Mouse (Mus musculus) midbrain, embryonic 11.5 days (tissue): Measurements from ENCODE around the gene Lgr4. TPM values are rescaled to one million over a fixed set of nuclear protein-coding genes. Genes with fewer than 3 reads are reported as not detected.

ENCODE experiments used
- ATAC-seq: fragments of 200-750 bp; cut with Nextera tagmentation; 2 replicates; pipeline ENCODE4 v1.8.0; 2017; ENCODE audit warnings: moderate TSS enrichment, moderate library complexity; ENCODE audit not compliant: low FRiP score
- DNase-seq: peaks from one replicate; pipeline ENCODE4 v3.0.0; 2015; ENCODE audit warnings: low spot score; ENCODE audit errors: missing footprints
- H3K27ac ChIP-seq: fragments of 300-500 bp; sonication (generic); 2 replicates; pipeline ENCODE4 v1.5.1; 2014; ENCODE audit warnings: low read depth, low read length
- H3K27me3 ChIP-seq: fragments of 300-500 bp; sonication (generic); 2 replicates; pipeline ENCODE4 v1.6.1; 2014; ENCODE audit warnings: mild to moderate bottlenecking, low read length, moderate library complexity, mixed read lengths; ENCODE audit not compliant: control insufficient read depth, insufficient read depth
- H3K36me3 ChIP-seq: fragments of 300-500 bp; sonication (generic); 2 replicates; pipeline ENCODE4 v1.6.1; 2014; ENCODE audit warnings: mild to moderate bottlenecking, low read length, moderate library complexity, mixed read lengths; ENCODE audit not compliant: control insufficient read depth, insufficient read depth
- H3K4me1 ChIP-seq: fragments of 300-500 bp; sonication (generic); 2 replicates; pipeline ENCODE4 v1.6.1; 2014; ENCODE audit warnings: low read length; ENCODE audit not compliant: control insufficient read depth, insufficient read depth
- H3K4me2 ChIP-seq: fragments of 300-500 bp; sonication (generic); 2 replicates; pipeline ENCODE4 v1.6.1; 2014; ENCODE audit warnings: mild to moderate bottlenecking, moderate library complexity
- H3K4me3 ChIP-seq: fragments of 300-500 bp; sonication (generic); 2 replicates; pipeline ENCODE4 v1.5.1; 2014; ENCODE audit warnings: low read depth, low read length
- H3K9ac ChIP-seq: fragments of 300-500 bp; sonication (generic); 2 replicates; pipeline ENCODE4 v1.6.1; 2014; ENCODE audit warnings: low read length
- H3K9me3 ChIP-seq: fragments of 300-500 bp; sonication (generic); 2 replicates; pipeline ENCODE4 v1.6.1; 2016; ENCODE audit warnings: low read length; ENCODE audit not compliant: control insufficient read depth
- WGBS: fragments of 180-500 bp; shearing (Covaris S2); extraction: QIAGEN DNeasy Blood & Tissue Kit; methylation state at CpG from one replicate; pipeline ENCODE4 v1.1.7; 2014; 5-methylcytosine and 5-hydroxymethylcytosine counted together
- polyA plus RNA-seq: library from polyadenylated mRNA; unstranded; fragments of >200 nt; fragmentation: Nextera tagmentation; extraction: Ambion mirVana; gene quantifications from 2 replicates; pipeline ENCODE4 v1.2.1, GENCODE M21; 2014

Gene Lgr4
- polyA plus RNA-seq, 1 experiment from 2014 or later, result 15.8 TPM

- DNase-seq, result no peak
- ATAC-seq, result peak; percentile 54; the same call in 1 of the 2 replicates
- H3K27ac ChIP-seq, result no peak overlapping the region
Measured at GRCm38 (mm10) chr2:110036265-110036664, 118.8 kb downstream of the Lgr4 start.

GRCm38 (mm10) chr2:110036665-110037064 is 119.2 kb downstream of the Lgr4 start:
- DNase-seq, result peak; percentile 81
- Histone ChIP-seq H3K9me3 (no peaks in the 10 kb centered on the region), H3K36me3 (peaks cover 2% of the 10 kb centered on the region; the same call in 1 of the 2 replicates), H3K4me1 (no peaks in the 10 kb centered on the region), H3K4me2 (no peak overlapping the region), H3K27me3 (no peaks in the 10 kb centered on the region), H3K27ac (no peak overlapping the region), H3K4me3 (no peak overlapping the region), H3K9ac (no peak overlapping the region)
- 82% methylated on average over 4 of the region's 4 CpGs for WGBS
- ATAC-seq, result no peak

More at GRCm38 (mm10) chr2:110036265-110036664, 118.8 kb downstream of the Lgr4 start:
- no peaks in the 10 kb centered on the region for H3K27me3 ChIP-seq
- WGBS, result 46% methylated on average over 4 of the region's 4 CpGs
- H3K4me3 ChIP-seq, result no peak overlapping the region
- H3K4me2 ChIP-seq, result no peak overlapping the region
- no peaks in the 10 kb centered on the region for H3K4me1 ChIP-seq
- peaks cover 2% of the 10 kb centered on the region; the same call in 1 of the 2 replicates for H3K36me3 ChIP-seq
- H3K9ac ChIP-seq, result no peak overlapping the region
- H3K9me3 ChIP-seq, result no peaks in the 10 kb centered on the region

GRCm38 (mm10) chr2:110037221-110037620 is 119.8 kb downstream of the Lgr4 start:
- no peak overlapping the region for H3K4me2 ChIP-seq
- H3K9ac ChIP-seq, result no peak overlapping the region
- H3K9me3 ChIP-seq, result no peaks in the 10 kb centered on the region
- H3K4me1 ChIP-seq, result no peaks in the 10 kb centered on the region
- no peak overlapping the region for H3K4me3 ChIP-seq
- no peaks in the 10 kb centered on the region for H3K27me3 ChIP-seq
- 86% methylated on average over 2 of the region's 2 CpGs for WGBS
- H3K27ac ChIP-seq, result no peak overlapping the region
- ATAC-seq (no peak), DNase-seq (no peak)
- H3K36me3 ChIP-seq, result peaks cover 2% of the 10 kb centered on the region; the same call in 1 of the 2 replicates

GRCm38 (mm10) chr2:110038341-110038740 is 120.9 kb downstream of the Lgr4 start:
- no peak for DNase-seq
- H3K4me1 ChIP-seq, result no peaks in the 10 kb centered on the region
- WGBS, result 85% methylated on average over 5 of the region's 5 CpGs
- no peak overlapping the region for H3K4me3 ChIP-seq
- no peaks in the 10 kb centered on the region for H3K27me3 ChIP-seq
- no peak for ATAC-seq
- peaks cover 2% of the 10 kb centered on the region; the same call in 1 of the 2 replicates for H3K36me3 ChIP-seq
- H3K9me3 ChIP-seq, result no peaks in the 10 kb centered on the region
- H3K27ac ChIP-seq, result no peak overlapping the region
- H3K4me2 ChIP-seq, result no peak overlapping the region
- H3K9ac ChIP-seq, result no peak overlapping the region

- DNase-seq, result peak; percentile 73
- no peaks in the 10 kb centered on the region for H3K36me3 ChIP-seq
- no peaks in the 10 kb centered on the region for H3K27me3 ChIP-seq
- no peak overlapping the region for H3K4me3 ChIP-seq
- WGBS, result 67% methylated on average over 5 of the region's 5 CpGs
- H3K27ac ChIP-seq, result no peak overlapping the region
- no peaks in the 10 kb centered on the region for H3K4me1 ChIP-seq
- no peaks in the 10 kb centered on the region for H3K9me3 ChIP-seq
- ATAC-seq, result no peak
- H3K4me2 ChIP-seq, result no peak overlapping the region
- H3K9ac ChIP-seq, result no peak overlapping the region
Measured at GRCm38 (mm10) chr2:110042861-110043760, 125.7 kb downstream of the Lgr4 start.

- 35% methylated on average over 4 of the region's 4 CpGs for WGBS
Measured at GRCm38 (mm10) chr2:110058424-110058823, 141.0 kb downstream of the Lgr4 start.

GRCm38 (mm10) chr2:110063131-110063530 is 145.7 kb downstream of the Lgr4 start:
- Histone ChIP-seq H3K4me1 (no peaks in the 10 kb centered on the region), H3K36me3 (no peaks in the 10 kb centered on the region), H3K27me3 (no peaks in the 10 kb centered on the region), H3K9ac (no peak overlapping the region), H3K9me3 (no peaks in the 10 kb centered on the region), H3K27ac (no peak overlapping the region), H3K4me2 (no peak overlapping the region), H3K4me3 (no peak overlapping the region)
- WGBS, result 89% methylated on average over 1 of the region's 1 CpGs
- no peak for ATAC-seq
- DNase-seq, result peak; percentile 62

More at GRCm38 (mm10) chr2:110058424-110058823, 141.0 kb downstream of the Lgr4 start:
- H3K9me3 ChIP-seq, result no peaks in the 10 kb centered on the region
- H3K4me1 ChIP-seq, result no peaks in the 10 kb centered on the region
- no peak overlapping the region for H3K4me3 ChIP-seq
- no peak overlapping the region for H3K4me2 ChIP-seq
- no peak for ATAC-seq
- H3K9ac ChIP-seq, result no peak overlapping the region
- H3K36me3 ChIP-seq, result no peaks in the 10 kb centered on the region
- no peak for DNase-seq
- H3K27ac ChIP-seq, result no peak overlapping the region
- H3K27me3 ChIP-seq, result no peaks in the 10 kb centered on the region

Other genes starting within 250 kb of the Lgr4 start
- gene Bdnf, start 242.9 kb upstream of the Lgr4 start, polyA plus RNA-seq, result 1.3 and 1.7 TPM in 2 replicates
- 145 and 174 TPM in 2 replicates for gene Lin7c, start 26.8 kb upstream of the Lgr4 start, polyA plus RNA-seq
- gene Ccdc34, start 100.2 kb downstream of the Lgr4 start, polyA plus RNA-seq, result 59.0 and 67.9 TPM in 2 replicates